ENCODE assay signal across 8 mouse cellular contexts in genomic region chr19:25407185-25407886, GRCm38 (mm10).
DNase-seq lines count a peak whose midpoint lies in the region; ATAC-seq lines count a peak whose summit lies in the region.

No protein-coding gene starts in this region.

- peak; percentile 50 for DNase-seq in kidney, adult 18-20 months
- DNase-seq in kidney, adult 8-10 months = no peak
- peak; percentile 85 for DNase-seq in embryonic facial prominence, embryonic 14.5 days (ENCODE audit: low spot score)
- DNase-seq in thymus, postnatal 25 days = no peak
- DNase-seq in spleen, postnatal 14 days (ENCODE audit: low spot score in 2 of 2) = no peak
- no peak for DNase-seq in frontal cortex, postnatal 10 days (ENCODE audit: low spot score in 2 of 2)

- peak overlapping the region; percentile 43 for H3K4me3 ChIP-seq in embryonic facial prominence, embryonic 14.5 days (ENCODE audit: low read depth, low read length)
- H3K4me3 ChIP-seq in kidney, embryonic 16.5 days (ENCODE audit: low read length) = peak overlapping the region; percentile 53
- H3K4me3 ChIP-seq in midbrain, embryonic 16.5 days (ENCODE audit: low read depth, low read length) = peak overlapping the region; percentile 40

- WGBS in embryonic facial prominence, embryonic 14.5 days = 4% methylated on average over 10 of the region's 10 CpGs
- 7% methylated on average over 10 of the region's 10 CpGs for WGBS in kidney, embryonic 16.5 days
- WGBS in midbrain, embryonic 16.5 days = 24% methylated on average over 10 of the region's 10 CpGs

- H3K36me3 ChIP-seq in embryonic facial prominence, embryonic 14.5 days (ENCODE audit: control insufficient read depth, insufficient read depth, low read length) = peaks cover 26% of the 10 kb centered on the region
- H3K36me3 ChIP-seq in kidney, embryonic 16.5 days (ENCODE audit: insufficient read depth, low read length) = peaks cover 27% of the 10 kb centered on the region
- H3K36me3 ChIP-seq in midbrain, embryonic 16.5 days (ENCODE audit: control insufficient read depth, insufficient read depth, low read length) = 0 out of 2 replicates have a peak, but pooled peaks cover 2% of the 10 kb centered on the region

- H3K4me2 ChIP-seq in embryonic facial prominence, embryonic 14.5 days (ENCODE audit: low read depth, low read length) = peak overlapping the region; percentile 88
- peak overlapping the region; percentile 80 for H3K4me2 ChIP-seq in kidney, embryonic 16.5 days (replicated peaks; ENCODE audit: low read depth, low read length)
- H3K4me2 ChIP-seq in midbrain, embryonic 16.5 days (ENCODE audit: low read length) = peak overlapping the region; percentile 73

- H3K9me3 ChIP-seq in embryonic facial prominence, embryonic 14.5 days (ENCODE audit: control insufficient read depth, low read length) = no peaks in the 10 kb centered on the region
- H3K9me3 ChIP-seq in kidney, embryonic 16.5 days (ENCODE audit: low read length) = peaks cover 4% of the 10 kb centered on the region; the same call in 1 of the 2 replicates
- H3K9me3 ChIP-seq in midbrain, embryonic 16.5 days (replicated peaks; ENCODE audit: control insufficient read depth, low read length, poor library complexity, severe bottlenecking) = no peaks in the 10 kb centered on the region

- peak; percentile 50 for ATAC-seq in embryonic facial prominence, embryonic 14.5 days (ENCODE audit: low read depth)
- ATAC-seq in kidney, embryonic 16.5 days (ENCODE audit: low FRiP score, low TSS enrichment) = no peak; the same call in none of the 2 replicates
- no peak for ATAC-seq in midbrain, embryonic 16.5 days

- H3K4me1 ChIP-seq in embryonic facial prominence, embryonic 14.5 days (ENCODE audit: control insufficient read depth, insufficient read depth, low read length) = peaks cover 26% of the 10 kb centered on the region
- H3K4me1 ChIP-seq in kidney, embryonic 16.5 days (ENCODE audit: insufficient read depth, low read length) = peaks cover 22% of the 10 kb centered on the region
- H3K4me1 ChIP-seq in midbrain, embryonic 16.5 days (ENCODE audit: control insufficient read depth, insufficient read depth, low read length) = peaks cover 11% of the 10 kb centered on the region

- H3K9ac ChIP-seq in embryonic facial prominence, embryonic 14.5 days (ENCODE audit: low read depth, low read length) = peak overlapping the region; percentile 70
- H3K9ac ChIP-seq in kidney, embryonic 16.5 days (replicated peaks; ENCODE audit: low read length) = peak overlapping the region; percentile 72
- peak overlapping the region; percentile 43; the same call in 1 of the 2 replicates for H3K9ac ChIP-seq in midbrain, embryonic 16.5 days (ENCODE audit: low read depth, low read length)

- H3K27ac ChIP-seq in embryonic facial prominence, embryonic 14.5 days (replicated peaks; ENCODE audit: low read depth, low read length) = peak overlapping the region; percentile 87
- peak overlapping the region; percentile 88 for H3K27ac ChIP-seq in kidney, embryonic 16.5 days (ENCODE audit: low read length)
- no peak overlapping the region for H3K27ac ChIP-seq in midbrain, embryonic 16.5 days (ENCODE audit: low read length)

- H3K27me3 ChIP-seq in embryonic facial prominence, embryonic 14.5 days (replicated peaks; ENCODE audit: control insufficient read depth, insufficient read depth, low read length) = no peaks in the 10 kb centered on the region
- H3K27me3 ChIP-seq in kidney, embryonic 16.5 days (ENCODE audit: insufficient read depth, low read length) = no peaks in the 10 kb centered on the region
- H3K27me3 ChIP-seq in midbrain, embryonic 16.5 days (ENCODE audit: control insufficient read depth, insufficient read depth, low read depth, low read length) = peaks cover 18% of the 10 kb centered on the region

Comparison
In these comparisons a context has a peak if more than half of its experiments do, and no peak if none do; other contexts are left out.
1. DNase-seq: peak in kidney, adult 18-20 months (single experiment) and embryonic facial prominence, embryonic 14.5 days (single experiment); none in kidney, adult 8-10 months (0 of 2), thymus, postnatal 25 days (single experiment), spleen, postnatal 14 days (0 of 2) and frontal cortex, postnatal 10 days (0 of 2).
2. Peak in every context shown above with its lines, with median percentiles within 50 percentile points of each other: H3K4me2 ChIP-seq, H3K4me3 ChIP-seq and H3K9ac ChIP-seq.